Mouse (Mus musculus) monocyte, adult 5-6 weeks (primary cell): ENCODE measurements at regions not wholly inside any gene's neighbourhood (a gene's known extent, or its start where the extent isn't known, plus 50 kb on each side); places are given as distances from the start of the nearest gene placed in this dataset.

Experiments
- ATAC-seq: fragments of 153-309, 156-312 bp; replicated peaks from 2 replicates; pipeline ENCODE4 v1.8.0; 2017; ENCODE audit warnings: mild to moderate bottlenecking; ENCODE audit not compliant: low TSS enrichment, insufficient number of reproducible peaks, severe bottlenecking, poor library complexity, low FRiP score

DNA sequence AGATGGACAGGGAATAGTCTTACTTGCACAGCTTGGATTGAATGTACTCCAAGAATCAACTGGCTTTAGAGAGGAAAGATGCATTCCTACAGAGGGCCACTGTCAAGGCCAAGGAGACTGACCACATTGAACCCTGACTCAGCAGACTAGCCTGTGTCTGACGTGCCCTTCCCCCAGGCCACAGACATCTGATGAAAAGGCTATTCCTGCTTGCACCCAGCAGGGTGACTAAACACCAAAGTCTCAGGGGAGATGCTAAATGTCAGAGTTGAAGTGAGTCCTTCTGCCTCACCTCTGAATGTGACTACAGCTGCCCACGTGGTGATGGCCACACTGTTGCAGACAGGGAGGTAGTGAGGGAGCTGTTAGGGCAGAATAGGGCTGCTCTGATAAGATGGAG is 140.2 kb upstream of the Fggy start:
- no peak for ATAC-seq

DNA sequence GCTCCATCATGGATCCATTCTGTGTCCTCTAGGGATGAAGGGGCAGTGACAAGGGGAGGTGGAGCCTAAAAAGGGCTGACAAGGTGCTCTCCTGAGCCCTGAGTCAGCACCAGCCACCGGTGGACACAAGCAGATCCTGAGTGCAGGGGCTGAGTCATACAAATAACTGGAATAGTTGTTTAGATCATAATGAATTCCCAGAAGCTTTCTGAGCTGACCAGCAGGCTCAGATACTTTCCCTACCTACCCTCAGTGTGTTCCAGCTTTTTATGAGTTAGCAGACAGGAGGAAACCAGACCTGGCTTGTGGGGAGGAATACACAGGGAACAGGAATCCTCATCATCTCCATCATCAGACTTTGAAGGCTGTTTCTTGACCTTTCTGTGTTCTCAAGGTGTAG is 130.7 kb upstream of the Fggy start:
- ATAC-seq: no peak

DNA sequence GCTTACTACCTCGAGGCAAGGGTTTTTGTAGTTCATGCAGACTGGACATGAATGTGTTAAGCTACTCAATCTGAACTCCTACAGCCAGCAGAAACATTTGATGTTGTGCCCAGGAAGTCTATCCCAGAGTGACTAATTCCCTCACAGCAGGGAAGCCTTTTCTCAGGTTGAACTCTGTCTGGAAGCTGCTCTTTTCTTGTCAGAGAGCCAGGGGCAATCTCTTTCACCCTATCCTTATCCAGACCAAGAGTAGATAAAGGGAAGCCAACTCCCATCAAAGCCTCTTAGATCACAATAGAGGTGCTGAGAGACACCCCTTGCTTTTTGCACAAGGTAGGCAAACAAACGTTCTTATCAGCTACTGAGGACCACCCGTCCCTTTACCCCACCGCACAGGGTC is 122.8 kb upstream of the Fggy start:
- ATAC-seq: no peak

DNA sequence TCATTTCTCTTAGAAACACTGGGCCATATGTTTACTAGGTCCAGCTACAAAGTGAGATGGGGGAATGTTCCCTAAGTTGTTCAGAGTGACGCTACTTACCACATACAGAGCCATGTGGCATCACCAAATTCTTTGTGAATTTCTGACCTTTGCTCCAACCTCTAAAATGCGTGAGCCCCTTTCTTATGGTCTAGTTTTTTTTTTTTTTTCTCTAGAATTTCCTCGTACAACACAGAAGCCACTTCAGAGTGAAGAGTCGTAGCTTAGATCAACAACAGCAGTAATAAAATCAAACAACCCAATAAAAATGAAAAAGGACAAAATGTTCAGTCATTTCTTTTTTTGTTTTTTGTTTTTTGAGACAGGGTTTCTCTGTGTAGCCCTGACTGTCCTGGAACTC is 122.2 kb upstream of the Fggy start:
- ATAC-seq: no peak

DNA sequence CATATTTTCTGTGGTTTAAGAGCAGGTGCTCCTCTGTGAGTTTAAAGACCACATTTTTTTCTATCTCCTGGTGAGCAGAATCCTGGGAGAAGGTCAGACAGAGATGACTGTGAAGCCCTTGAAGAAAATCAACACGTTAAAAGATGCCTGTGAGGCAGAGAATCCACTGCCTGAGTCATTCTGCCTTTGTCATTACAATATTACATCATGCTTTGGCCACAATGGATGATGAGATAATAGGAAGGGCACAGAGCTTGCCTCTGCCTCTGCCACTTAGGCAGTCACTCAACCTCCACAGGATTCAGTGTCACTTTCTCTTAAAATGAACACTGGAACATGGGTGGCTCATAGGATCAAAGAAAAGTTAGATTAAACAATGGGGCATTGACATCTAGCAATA is 117.5 kb upstream of the Fggy start:
- ATAC-seq: no peak

DNA sequence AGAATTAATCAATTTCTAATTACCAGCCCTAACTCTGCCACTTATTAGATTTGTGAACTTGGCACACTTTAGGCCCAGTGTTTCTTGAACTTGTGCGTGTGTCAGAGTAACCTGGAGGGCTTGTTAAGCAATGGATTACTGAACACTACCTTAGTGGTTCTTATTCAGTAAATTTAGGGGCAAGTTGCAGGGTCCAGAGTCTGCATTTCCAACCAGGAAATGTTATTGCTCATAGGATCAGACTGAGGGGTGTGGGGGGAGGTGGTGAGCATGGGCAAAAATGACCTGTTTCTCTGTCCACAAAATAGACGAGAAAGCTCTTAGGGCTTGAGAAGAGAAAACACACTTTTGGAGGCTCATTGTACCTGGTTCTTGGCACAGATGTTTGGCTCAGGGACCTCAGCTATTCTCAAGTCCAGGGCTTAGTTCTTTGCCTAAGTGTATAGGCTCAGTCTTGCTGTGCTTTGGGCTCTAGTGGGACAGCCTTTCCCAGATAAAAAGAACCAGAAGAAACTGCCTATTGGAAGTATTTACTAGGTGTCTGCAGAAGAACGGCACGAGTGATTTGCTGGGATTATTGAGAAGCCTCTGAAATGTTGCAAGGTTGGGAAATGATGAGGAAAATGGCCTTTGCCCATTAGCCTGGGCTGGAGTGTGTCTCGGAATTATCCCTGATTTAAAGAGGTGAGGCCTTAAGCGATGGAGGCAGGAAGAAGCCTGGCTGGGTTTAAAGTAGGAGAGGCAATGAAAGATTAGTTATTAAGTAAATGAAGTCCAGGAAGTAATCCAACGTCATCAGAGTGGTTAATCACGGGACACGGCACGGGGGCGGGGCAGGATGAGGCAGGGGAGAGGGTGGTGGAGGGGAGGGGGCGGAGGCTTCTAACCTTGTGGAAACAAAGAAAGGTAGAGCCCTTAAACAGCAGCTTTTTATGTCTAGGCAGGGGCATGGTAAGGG is 113.2 kb upstream of the Fggy start:
- ATAC-seq: no peak

DNA sequence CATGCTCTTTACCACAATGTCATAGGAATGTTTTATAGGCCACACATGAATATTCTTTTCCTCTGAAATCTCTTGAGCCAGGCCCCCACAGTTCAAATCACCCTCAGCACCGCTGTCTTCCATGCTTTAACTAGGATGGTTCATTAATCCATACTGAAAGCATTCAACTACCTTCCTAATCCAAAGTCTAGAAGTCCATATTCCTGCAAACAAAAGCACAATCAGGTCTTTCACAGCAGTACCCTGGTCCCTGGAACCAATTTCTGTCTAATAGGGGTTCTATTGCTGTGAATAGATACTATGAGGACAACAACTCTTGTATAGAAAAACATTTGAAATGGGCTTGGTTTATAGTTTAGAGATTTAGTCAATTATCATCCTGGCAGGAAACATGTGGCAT is 107.0 kb upstream of the Fggy start:
- ATAC-seq: no peak

DNA sequence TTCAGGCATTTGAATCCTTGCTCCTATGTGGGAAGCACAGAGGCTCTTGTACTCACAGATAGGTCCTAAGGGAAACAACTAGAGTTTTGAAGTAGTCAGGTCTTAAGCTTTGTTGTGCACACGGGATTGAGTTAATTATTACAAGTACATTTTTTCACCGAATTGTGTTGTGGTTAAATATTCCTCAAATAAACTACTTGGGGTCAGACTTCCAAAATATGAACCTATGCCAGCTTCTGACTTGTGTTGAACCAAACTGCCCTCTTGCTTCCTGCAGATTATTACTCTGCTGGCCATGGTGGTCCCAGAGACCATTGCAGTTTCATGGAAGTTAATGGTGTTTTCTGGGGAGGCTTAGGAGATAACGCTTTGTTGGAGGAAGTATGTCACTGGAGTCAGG is 105.5 kb upstream of the Fggy start:
- ATAC-seq: no peak

DNA sequence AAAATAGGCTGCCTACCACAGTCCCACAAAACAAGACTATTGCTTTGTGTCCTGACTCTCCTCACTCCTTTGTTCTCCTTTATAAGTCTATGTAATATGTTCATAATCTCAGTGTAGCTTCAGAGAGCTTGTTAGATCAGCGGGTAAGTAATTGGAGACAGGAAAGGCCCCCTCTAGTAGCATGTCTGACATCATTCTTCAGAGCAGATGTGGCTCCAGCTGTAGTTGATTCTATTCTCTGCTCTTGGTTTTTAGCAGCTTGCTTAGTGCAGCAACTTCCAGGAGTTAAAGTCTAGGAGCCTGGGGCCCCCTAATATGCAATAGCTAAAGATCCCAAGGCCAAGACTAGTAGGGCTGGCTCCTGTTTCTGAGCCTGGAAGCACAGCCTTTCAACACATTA is 101.0 kb upstream of the Fggy start:
- ATAC-seq: no peak

DNA sequence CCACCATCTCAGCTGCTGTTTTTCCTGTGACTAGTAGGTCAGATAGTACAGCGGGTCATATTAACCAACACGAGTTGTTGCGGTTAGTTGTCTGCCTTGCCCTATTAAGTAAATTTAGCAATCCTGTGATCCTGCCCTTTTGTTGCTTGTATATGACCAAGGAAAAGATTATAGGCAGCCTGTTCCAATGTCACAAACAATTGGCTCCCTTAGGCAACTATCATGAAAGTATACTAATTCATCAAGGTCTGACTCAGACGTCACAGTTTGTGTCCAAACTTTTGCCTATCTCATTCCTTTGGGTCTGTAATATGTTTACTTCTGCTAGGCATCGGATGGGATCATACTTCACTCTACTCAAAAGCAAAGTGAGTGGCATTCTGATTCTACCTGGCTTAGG is 100.4 kb upstream of the Fggy start:
- no peak for ATAC-seq

DNA sequence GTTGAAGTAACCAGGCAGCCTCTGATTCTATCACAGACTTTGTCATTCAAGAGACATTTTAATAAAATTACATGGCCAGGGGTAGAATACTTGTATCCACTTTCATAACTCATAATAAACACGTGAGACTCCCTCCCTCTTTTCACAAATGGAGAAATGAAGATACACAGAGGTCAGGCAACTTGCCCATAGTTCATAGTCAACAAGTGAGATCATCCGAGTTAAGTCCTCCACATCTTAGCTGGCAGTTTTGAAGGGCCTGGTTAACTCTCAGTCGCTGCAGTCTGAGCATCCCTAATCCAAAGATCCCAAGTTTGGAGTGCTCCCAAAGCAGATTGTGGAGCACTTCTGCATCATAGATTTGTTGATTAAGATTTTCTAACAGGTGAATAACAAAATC is 94.8 kb upstream of the Fggy start:
- ATAC-seq: no peak

DNA sequence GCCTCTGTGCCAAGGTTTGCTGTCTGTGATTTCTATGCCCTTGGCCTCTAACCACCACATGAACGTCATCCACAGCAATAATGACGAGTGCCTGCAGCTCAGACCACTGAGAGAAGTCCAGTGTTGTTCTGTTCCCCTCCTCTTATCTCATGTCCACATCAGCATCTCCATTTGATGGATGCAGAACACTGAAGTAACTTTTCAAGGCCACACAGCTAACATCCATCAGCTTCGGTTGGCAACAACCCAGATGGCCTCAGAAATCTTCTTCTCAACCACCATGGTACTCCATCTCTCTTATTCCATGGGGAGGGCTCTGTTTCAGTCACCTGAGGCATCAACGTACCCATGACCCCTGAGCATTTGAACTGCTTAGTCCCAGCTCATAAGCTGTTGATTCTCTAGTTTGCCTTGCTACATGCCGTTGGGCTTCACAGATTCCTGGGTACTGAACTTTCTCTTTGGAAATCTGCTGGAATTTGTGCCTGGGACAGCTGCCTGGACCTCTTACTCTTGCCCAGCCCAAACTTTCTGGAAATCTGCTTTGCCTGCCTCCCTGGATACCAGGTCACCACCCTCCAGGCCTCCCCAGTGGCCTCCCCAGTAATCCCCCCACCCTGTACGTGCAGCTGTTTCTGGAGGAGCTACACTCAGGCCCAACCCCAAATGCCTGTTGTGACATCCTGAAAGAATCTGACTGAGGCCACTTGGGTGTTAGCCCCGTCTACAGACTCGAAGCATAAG is 94.1 kb upstream of the Fggy start:
- ATAC-seq: no peak

DNA sequence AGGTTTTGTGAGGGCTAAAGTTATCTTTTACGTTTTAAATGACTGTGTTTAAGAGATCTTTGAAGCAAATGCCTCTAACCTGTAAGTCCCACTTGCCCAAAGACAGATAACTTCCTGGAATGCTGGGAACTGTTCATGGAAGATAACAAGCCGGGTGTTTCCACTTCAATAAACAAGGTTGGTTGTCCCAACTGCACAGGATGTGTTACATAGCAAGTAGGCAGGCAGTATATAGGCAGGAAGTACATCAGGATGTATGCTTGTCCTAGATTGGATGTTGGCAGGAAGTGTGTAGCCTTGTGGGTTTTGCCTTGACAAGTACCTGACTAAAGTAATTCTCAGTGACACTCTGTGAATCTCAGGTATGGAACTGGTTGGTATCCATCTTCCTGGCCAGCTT is 90.7 kb upstream of the Fggy start:
- ATAC-seq: no peak

DNA sequence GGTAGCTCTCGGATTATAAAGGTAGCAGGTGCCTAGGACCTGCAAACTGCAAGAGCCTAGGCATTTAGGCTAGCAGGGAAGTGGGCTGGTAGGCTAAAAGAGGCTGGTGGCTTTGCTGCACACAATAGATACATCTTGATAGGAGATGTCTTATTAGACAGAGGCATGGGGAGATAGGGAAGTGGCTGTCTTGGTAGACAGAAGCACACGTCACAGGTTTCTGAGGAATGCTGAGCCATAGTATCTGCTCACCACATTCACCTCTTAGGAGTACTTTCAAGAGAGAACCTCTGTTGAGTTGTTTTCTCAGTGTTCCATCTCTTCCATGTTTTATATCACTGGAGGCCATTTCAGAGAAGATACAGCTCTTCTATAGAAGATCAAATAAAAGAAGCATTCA is 89.8 kb upstream of the Fggy start:
- ATAC-seq: no peak

DNA sequence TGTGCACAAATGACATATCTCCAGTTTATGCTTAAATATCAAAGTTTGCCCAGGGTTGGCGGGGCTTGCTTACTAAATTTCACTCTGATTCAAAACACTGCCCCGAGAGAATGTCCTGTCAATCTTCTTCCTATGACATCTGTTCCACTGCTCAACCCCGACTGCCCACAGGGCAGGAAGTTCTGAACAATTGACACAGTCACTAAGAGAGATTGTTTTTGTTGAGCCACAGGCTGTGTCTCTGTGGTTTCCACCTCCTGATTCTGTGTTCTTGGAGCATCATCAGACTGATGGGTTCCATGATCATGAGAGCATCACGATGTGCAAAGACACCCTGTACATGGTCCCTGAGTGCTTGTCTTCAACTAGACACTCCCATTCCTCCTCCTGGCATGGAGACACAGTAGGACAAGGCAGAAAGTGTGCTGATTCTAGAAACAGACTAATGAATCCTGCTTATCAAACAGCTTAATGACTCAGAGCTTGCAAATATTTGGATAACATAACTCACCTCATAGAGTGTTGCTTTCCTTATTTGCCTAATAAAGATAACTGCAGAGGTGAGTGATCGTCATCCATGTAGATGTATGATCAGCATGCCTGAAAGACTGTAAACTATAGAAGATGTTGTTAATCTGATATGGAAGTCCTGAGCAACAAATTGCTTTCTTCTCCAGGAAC is 82.4 kb upstream of the Fggy start:
- ATAC-seq: no peak

DNA sequence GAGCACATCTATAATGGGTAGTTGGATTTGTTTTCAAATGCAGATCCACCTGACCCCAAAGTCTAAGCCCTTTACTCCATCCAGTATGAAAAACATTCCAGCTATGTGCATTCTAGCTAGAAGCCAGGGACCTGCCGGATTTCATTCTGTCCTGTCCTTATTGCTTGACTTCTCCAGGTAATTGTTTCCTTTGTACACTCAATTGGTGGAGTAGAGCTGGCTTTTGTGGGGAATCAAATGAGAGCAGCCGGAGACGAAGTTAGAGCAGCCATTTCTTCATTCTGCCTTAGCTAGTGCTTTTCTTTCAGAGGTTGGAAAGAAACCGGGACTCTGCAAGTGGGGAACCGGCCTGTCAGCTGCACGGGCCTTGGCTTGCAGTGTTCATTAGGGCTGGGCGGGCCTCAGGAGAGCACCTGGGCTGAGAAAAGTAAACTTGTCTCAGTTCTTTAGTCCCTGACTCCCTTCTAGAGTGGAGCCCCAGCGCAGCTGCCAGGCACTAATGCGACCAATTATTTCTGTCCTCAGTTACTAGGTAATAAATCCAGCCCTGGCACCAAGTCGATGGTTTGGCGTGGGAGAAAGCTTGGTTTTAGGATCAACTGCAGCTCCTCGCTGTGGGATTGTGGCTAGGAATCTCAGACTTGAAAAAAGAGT is 81.1 kb upstream of the Fggy start:
- no peak for ATAC-seq

DNA sequence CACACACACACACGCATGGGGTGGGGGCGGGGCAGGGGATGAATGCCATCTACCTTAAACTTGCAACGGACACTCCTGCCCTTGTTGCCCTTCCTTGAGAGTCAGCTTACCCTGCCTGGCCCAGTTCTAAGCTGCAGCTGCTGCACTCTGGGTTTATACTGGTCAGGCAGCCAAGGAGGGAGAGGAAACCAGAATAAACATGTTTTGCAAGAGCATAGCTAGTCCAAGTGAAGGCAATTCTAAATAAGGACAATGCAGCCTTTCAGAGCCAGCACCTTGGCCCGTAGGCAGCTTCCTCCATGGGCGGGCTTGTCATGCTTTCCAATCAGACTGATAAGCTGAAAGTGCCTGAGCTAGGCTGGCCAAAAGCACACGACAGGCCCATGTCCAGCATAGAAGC is 73.7 kb upstream of the Fggy start:
- ATAC-seq: no peak

DNA sequence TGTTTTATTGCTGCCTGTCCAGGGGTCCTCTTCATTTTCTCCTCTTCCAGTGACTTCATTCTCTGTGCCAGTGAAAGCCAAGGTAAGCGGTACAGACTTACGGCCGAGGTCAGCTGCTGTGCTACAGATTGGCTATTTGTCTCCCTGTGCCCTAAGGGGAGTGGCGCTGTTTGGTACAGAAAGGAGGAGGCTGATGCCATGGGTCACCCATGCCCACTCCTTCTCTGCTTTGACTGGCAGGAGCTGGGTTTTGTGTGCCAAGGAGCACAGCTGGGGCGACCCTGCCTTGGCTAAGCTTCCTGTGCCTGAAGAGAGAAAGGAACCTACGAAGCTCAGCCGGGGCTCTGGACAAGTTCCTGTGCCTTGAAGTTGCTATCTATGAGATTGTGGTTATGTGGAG is 70.0 kb upstream of the Fggy start:
- 0 out of 2 replicates have a peak, but pooled peaks have one; percentile 13 for ATAC-seq

DNA sequence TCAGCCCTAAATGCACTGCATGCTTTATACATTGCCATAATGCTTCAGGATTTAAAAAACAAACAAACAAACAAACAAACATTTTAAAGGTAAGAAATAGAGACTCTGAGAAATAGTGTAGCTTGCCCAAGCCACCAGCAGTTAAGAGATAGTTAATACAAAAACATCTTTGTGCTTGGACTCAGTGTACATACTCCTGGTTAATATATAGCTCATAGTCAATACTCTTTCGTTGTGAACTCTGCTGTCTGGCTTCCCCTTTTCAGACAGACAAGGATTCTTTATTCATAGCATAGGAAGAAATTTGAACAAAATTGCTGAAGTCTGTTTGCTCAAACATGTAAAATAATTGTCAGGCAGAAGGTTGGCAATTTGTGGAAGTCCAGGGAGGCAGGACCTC is 69.3 kb upstream of the Fggy start:
- no peak for ATAC-seq
